Mouse (Mus musculus) C2C12 (cell line): Measurements from ENCODE around the gene Nop9.

Experiments
- CEBPB ChIP-seq: IDR thresholded peaks from one replicate; pipeline ENCODE4 v1.6.1; 2011; ENCODE audit warnings: low read depth, mild to moderate bottlenecking, control low read depth, moderate library complexity
- CTCF ChIP-seq: IDR thresholded peaks from one replicate; pipeline ENCODE4 v1.5.1; 2011; ENCODE audit not compliant: control insufficient read depth, insufficient read depth, insufficient read length
- FOSL1 ChIP-seq: IDR thresholded peaks from one replicate; pipeline ENCODE4 v1.8.0; 2011; ENCODE audit warnings: mild to moderate bottlenecking, low read length; ENCODE audit not compliant: poor library complexity, insufficient read depth, severe bottlenecking
- MAX ChIP-seq: IDR thresholded peaks from one replicate; pipeline ENCODE4 v1.6.1; 2011; ENCODE audit warnings: mild to moderate bottlenecking, control low read depth
- MYOD1 ChIP-seq: IDR thresholded peaks from one replicate; pipeline ENCODE4 v1.6.1; 2011; ENCODE audit warnings: low read depth; ENCODE audit not compliant: control insufficient read depth, insufficient read length
- MYOG ChIP-seq: IDR thresholded peaks from one replicate; pipeline ENCODE4 v1.6.1; 2011; ENCODE audit not compliant: control insufficient read depth, insufficient read length; ENCODE audit errors: extremely low read depth
- USF1 ChIP-seq: IDR thresholded peaks from one replicate; pipeline ENCODE4 v1.6.1; 2011; ENCODE audit warnings: low read depth, mild to moderate bottlenecking, control low read depth, moderate library complexity

DNA sequence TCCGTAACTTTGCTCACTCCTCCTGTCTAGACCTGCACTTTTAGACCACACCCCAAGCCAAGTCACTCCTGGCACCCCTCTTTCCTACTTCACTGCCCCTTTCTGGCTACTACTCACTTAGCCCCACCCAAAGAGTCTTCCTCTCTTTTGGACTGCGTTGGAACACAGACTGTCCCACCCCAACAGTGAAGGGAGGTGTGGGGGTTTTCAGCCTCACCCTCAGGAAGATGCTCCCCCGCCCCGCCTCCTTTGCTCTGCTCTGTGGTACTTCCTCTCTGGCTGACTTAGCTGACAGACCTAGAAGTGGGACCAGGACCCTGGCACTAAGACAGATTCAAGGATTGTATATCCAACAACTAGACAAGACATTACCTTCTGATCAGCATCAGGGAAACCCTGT lies 20.2 kb downstream of the Nop9 start, which contains the start of gene Ltb4r1:
- no peak for TF ChIP-seq CTCF
- TF ChIP-seq CEBPB: no peak
- TF ChIP-seq FOSL1: no peak
- no peak for TF ChIP-seq MYOG
- TF ChIP-seq USF1: no peak
- no peak for TF ChIP-seq MYOD1
- no peak for TF ChIP-seq MAX
